Comparison of ENCODE assay signal across 17 mouse cellular contexts in genomic region chr7:120880770-120881169, GRCm38 (mm10). TPM values are rescaled to one million over a fixed set of nuclear protein-coding genes. Genes with fewer than 3 reads are reported as not detected.
DNase-seq lines count a peak whose midpoint lies in the region; ATAC-seq and TF ChIP-seq lines count a peak whose summit lies in the region.
"Had no signal": no experiment of that assay in that cellular context is flagged by ENCODE, and none has a peak within 500 bp of the region (broad histone marks: within the 10 kb centered on the region; RNA-seq: fewer than 3 reads in every experiment).

No protein-coding gene starts in this region.

- no peaks in the 10 kb centered on the region for H3K9me3 ChIP-seq in liver, embryonic 15.5 days (replicated peaks)
- H3K9me3 ChIP-seq: forebrain, embryonic 12.5 days; hindbrain, embryonic 10.5 days had no signal

- H3K4me3 ChIP-seq in bone marrow, adult 2 months (replicated peaks; ENCODE audit: control insufficient read depth, low read depth, low read length): peak overlapping the region; percentile 66
- H3K4me3 ChIP-seq in liver, embryonic 15.5 days (replicated peaks): peak overlapping the region; percentile 64
- H3K4me3 ChIP-seq: embryonic facial prominence, embryonic 10.5 days; forebrain, embryonic 12.5 days; heart, embryonic 12.5 days; hindbrain, embryonic 10.5 days had no signal

- peaks cover 90% of the 10 kb centered on the region for H3K36me3 ChIP-seq in liver, embryonic 15.5 days (replicated peaks)

- no peak for TF ChIP-seq CTCF in bone marrow, adult 2 months (IDR thresholded peaks at IDR 0.05; ENCODE audit: control insufficient read depth, insufficient read depth, low read length)

- no peaks in the 10 kb centered on the region for H3K27me3 ChIP-seq in liver, embryonic 15.5 days
- H3K27me3 ChIP-seq: CH12.LX; forebrain, embryonic 12.5 days; heart, embryonic 12.5 days had no signal

- WGBS in bone marrow, adult 2 months: 88% methylated on average over 4 of the region's 4 CpGs
- WGBS in liver, embryonic 15.5 days (ENCODE audit: insufficient replicate concordance): 90% methylated on average over 4 of the region's 4 CpGs

- peak; percentile 52 for ATAC-seq in erythroid progenitor cell, adult 5-6 weeks (replicated peaks; ENCODE audit: low FRiP score, poor library complexity, severe bottlenecking)
- peak; percentile 59 for ATAC-seq in liver, embryonic 15.5 days (ENCODE audit: insufficient read depth)
- ATAC-seq: forebrain, embryonic 16.5 days had no signal

- H3K4me2 ChIP-seq in liver, embryonic 15.5 days: peak overlapping the region; percentile 70
- H3K4me2 ChIP-seq: forebrain, embryonic 12.5 days; heart, embryonic 12.5 days; hindbrain, embryonic 14.5 days had no signal

- H3K9ac ChIP-seq in liver, embryonic 15.5 days: peak overlapping the region; percentile 59
- H3K9ac ChIP-seq: forebrain, embryonic 12.5 days; heart, embryonic 12.5 days; hindbrain, embryonic 14.5 days had no signal

- no peak for DNase-seq in gastrocnemius, postnatal 4 days (ENCODE audit: low spot score in 2 of 2)
- DNase-seq in adrenal gland, adult 18-20 months (ENCODE audit: low spot score in 2 of 2): no peak
- DNase-seq in urinary bladder, adult 18-20 months (ENCODE audit: low spot score in 2 of 2): no peak
- DNase-seq: adrenal gland, postnatal 14 days; cerebellum, adult 2 months; cerebellum, postnatal 10 days; gastrocnemius, postnatal 14 days had no signal

- TF ChIP-seq POLR2A in bone marrow, adult 2 months (IDR thresholded peaks at IDR 0.05; ENCODE audit: borderline replicate concordance, control insufficient read depth, low read depth, low read length): 0 out of 2 replicates have a peak, but pooled peaks have one; percentile 39

- no peak overlapping the region; the same call in 1 of the 2 replicates for H3K27ac ChIP-seq in bone marrow, adult 2 months (ENCODE audit: control insufficient read depth, insufficient read depth, low read depth, low read length, poor library complexity)
- H3K27ac ChIP-seq in liver, embryonic 15.5 days (replicated peaks): peak overlapping the region; percentile 96
- H3K27ac ChIP-seq: embryonic facial prominence, embryonic 10.5 days; forebrain, embryonic 12.5 days; hindbrain, embryonic 10.5 days; hindbrain, embryonic 14.5 days had no signal

- H3K4me1 ChIP-seq in bone marrow, adult 2 months (ENCODE audit: control insufficient read depth, insufficient read depth, low read length): peaks cover 4% of the 10 kb centered on the region
- peaks cover 91% of the 10 kb centered on the region for H3K4me1 ChIP-seq in liver, embryonic 15.5 days (replicated peaks)
- H3K4me1 ChIP-seq: forebrain, embryonic 12.5 days had no signal

RNA-seq across cellular contexts. Expression of gene Polr3e, which starts 36.8 kb away (rescaled TPM):
- 6.5 and 14.2 TPM in 2 replicates for polyA plus RNA-seq in bone marrow, adult 2 months (2011; ENCODE audit: insufficient read depth, insufficient read length, low replicate concordance, missing spikeins)
- 0.42 and 1.4 TPM in 2 replicates for total RNA-seq in erythroid progenitor cell, adult 5-6 weeks (2015; ENCODE audit: low replicate concordance)
- 2.3 and 3.0 TPM in 2 replicates for total RNA-seq in erythroid progenitor cell, adult 5-6 weeks (2017; ENCODE audit: low replicate concordance)
- 12.8 and 13.4 TPM in 2 replicates for polyA plus RNA-seq in liver, embryonic 15.5 days (2015; fragmentation: Nextera tagmentation; extraction: Ambion mirVana)
- 10 to 100 TPM; 18.2 to 23.1 TPM for total RNA-seq in gastrocnemius, postnatal 4 days (2021)
- 10 to 100 TPM; 20.8 to 23.5 TPM for total RNA-seq in adrenal gland, adult 18-20 months (2021)

RNA-seq across cellular contexts. Expression of gene Eef2k, which starts 38.1 kb away (rescaled TPM):
- 39.2 and 39.8 TPM in 2 replicates for polyA plus RNA-seq in bone marrow, adult 2 months (2011; ENCODE audit: insufficient read depth, insufficient read length, low replicate concordance, missing spikeins)
- total RNA-seq in erythroid progenitor cell, adult 5-6 weeks (2015; ENCODE audit: low replicate concordance): 35.6 and 62.3 TPM in 2 replicates
- 80.2 and 225 TPM in 2 replicates for total RNA-seq in erythroid progenitor cell, adult 5-6 weeks (2017; ENCODE audit: low replicate concordance)
- polyA plus RNA-seq in liver, embryonic 15.5 days (2015; fragmentation: Nextera tagmentation; extraction: Ambion mirVana): 42.8 and 50.4 TPM in 2 replicates
- total RNA-seq in gastrocnemius, postnatal 4 days (2021): 10 to 100 TPM; 77.1 TPM
- total RNA-seq in adrenal gland, adult 18-20 months (2021): 10 to 100 TPM; 20.9 to 22.4 TPM

Comparison
In these comparisons a context has a peak if more than half of its experiments do, and no peak if none do; other contexts are left out.
1. RNA of gene Polr3e, which starts 36.8 kb away (total RNA-seq): 20.8 to 23.5 TPM in adrenal gland, adult 18-20 months and 18.2 to 23.1 TPM in gastrocnemius, postnatal 4 days; 0.42 to 3.0 TPM in erythroid progenitor cell, adult 5-6 weeks; every median in the first group is over 4 times any median in the second.